Mouse (Mus musculus) right cerebral cortex, postnatal 25 days (tissue): ENCODE data around the gene Olfr360.
"Not testable (repeated sequence)": the region's sequence is repeated elsewhere in the genome, so short reads cannot be mapped to it uniquely, and the experiment has no call there.

Source experiments
- DNase-seq: peaks from one replicate; pipeline ENCODE4 v3.0.0; 2022

Gene Olfr360

GRCm38 (mm10) chr2:37065446-37065845, at the start of gene Olfr360:
Olfr360 (plus strand) TSS chr2:37065746.
- no peak for DNase-seq

GRCm38 (mm10) chr2:37089190-37089589, 23.6 kb downstream of the Olfr360 start, which contains the start of gene Olfr361:
Olfr361 (minus strand) TSS chr2:37089290.
- not testable (repeated sequence) for DNase-seq

GRCm38 (mm10) chr2:37117810-37118209, 52.3 kb downstream of the Olfr360 start, which contains the start of gene Olfr362:
Olfr362 (minus strand) TSS chr2:37117910.
- DNase-seq = no peak
